Mouse (Mus musculus) brain, embryonic 14.5 days (tissue): ENCODE results near the gene Slc2a10.

Source experiments
- CTCF ChIP-seq: fragments of 200-500 bp; IDR thresholded peaks from 2 replicates; pipeline ENCODE4 v1.5.1; 2012; ENCODE audit warnings: inconsistent platforms, mild to moderate bottlenecking, moderate library complexity, borderline replicate concordance; ENCODE audit not compliant: insufficient read depth, insufficient read length; ENCODE audit errors: extremely low read depth
- POLR2A ChIP-seq: fragments of 200-500 bp; IDR thresholded peaks from 2 replicates; pipeline ENCODE4 v1.6.1; 2012; ENCODE audit warnings: mild to moderate bottlenecking, inconsistent platforms, borderline replicate concordance; ENCODE audit not compliant: poor library complexity, insufficient read depth, insufficient read length, severe bottlenecking; ENCODE audit errors: extremely low read depth

DNA sequence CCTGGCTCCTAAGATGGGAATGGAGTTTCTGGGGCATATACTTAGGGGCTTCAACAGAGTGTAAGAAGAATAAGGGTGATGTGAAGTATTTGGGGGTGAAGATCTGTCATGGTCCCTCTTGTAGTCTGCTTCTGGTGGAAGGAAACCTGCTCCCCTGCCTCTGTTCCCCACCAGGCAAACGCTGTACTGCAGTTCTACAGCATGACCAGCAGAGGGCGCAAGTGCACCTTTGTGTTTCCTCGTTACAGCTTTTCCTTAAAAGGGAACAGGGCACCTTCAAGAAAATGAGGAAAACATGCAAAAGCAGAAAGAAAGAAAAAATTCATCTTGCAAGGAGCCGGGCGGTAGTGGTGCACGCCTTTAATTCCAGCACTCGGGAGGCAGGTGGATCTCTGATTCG, 25.5 kb downstream of the Slc2a10 start:
- TF ChIP-seq CTCF (peak; percentile 97), POLR2A (no peak)
